Mouse (Mus musculus) heart, adult 18-20 months (tissue): Measurements from ENCODE around the gene Ak8. TPM values are rescaled to one million over a fixed set of nuclear protein-coding genes. Genes with fewer than 3 reads are reported as not detected.

Experiments
- DNase-seq, 2 experiments: peaks; one replicate each; pipeline ENCODE4 v3.0.0; 2021 to 2022; ENCODE audit warnings: mixed read lengths in 1 of 2
- long read RNA-seq, 2 experiments: library from polyadenylated mRNA; stranded (forward); transcript quantifications; one replicate each; pipeline ENCODE4 v2.0.0; 2021
- total RNA-seq, 2 experiments: library from RNA; stranded (reverse); gene quantifications; 2 replicates each; pipeline ENCODE4 v1.2.3; 2021

The Ak8 gene
- total RNA-seq = not detected
- long read RNA-seq, experiment 1 = 0 reads
- long read RNA-seq, experiment 2 = 0 reads

DNA sequence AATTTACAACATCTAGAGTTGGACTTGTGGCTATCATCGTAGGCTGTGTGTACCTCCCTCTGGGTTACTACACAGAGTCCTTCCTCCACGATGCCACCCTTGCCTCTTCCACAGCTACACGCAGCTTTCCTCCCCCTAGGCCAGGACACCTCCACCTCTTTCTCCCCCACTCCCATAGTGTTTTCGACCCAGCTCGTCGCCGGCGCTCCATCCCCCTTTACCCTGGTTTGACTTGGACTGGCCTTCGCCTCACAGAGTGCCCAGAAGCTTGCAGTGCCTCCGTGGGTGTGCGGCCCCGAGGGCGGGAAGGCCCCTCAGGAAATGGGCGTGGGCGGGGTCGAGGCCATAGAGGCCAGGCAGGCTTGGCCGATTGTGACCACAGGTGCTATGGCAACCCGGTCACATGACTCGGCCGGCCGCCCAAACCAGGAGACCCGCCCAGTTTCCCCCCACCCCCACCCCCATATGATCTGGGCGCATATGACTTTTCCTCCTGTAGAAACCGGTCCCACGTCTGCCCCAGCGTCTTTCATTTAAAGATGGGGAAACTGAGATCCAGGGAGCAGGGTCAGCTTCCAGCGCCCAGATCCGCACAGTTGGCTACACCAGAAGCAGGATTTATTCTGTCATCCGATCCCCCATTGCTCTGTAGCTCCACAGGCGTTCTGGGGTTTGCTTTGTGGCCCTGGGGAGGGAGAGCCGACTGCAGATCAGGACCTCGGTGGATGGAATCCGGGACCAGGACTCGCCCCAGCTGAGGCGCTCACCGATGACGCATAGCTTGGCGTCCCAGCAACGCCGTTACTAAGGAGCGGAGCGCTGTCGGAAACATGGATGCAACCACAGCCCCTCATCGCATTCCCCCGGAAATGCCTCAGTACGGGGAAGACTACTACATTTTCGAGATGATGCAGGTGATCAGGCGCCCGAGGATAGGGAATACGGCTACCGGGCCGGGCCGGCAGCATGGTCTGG, at the start of gene Ak8, which contains the start of gene Spaca9:
Ak8 (plus strand) TSS at position 804 of the 975 bp plus-strand sequence.
Spaca9 (minus strand) TSS at position 367 of the 975 bp plus-strand sequence.
- DNase-seq = peak; percentile 75 to 82

DNA sequence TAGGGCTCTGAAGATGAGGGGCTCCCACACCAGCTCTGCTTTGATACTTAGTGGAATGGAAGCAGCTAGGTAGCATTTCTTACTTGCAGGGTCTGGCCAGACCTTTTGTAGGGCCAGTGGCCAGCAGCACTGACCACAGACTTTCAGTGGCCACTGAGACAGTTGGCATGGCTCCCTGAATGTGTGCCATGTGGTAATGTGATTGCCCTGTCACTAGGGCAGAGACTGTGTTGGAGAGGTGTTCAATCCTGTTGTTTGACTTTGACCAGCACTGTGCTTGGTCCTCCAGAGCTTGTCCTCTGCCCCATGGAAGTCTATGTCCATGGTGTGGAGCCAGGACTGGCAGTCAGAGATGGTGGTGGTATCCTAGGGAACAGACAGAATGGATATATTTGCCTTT, 49.4 kb upstream of the Ak8 start:
- peak; percentile 14 to 17 for DNase-seq

DNA sequence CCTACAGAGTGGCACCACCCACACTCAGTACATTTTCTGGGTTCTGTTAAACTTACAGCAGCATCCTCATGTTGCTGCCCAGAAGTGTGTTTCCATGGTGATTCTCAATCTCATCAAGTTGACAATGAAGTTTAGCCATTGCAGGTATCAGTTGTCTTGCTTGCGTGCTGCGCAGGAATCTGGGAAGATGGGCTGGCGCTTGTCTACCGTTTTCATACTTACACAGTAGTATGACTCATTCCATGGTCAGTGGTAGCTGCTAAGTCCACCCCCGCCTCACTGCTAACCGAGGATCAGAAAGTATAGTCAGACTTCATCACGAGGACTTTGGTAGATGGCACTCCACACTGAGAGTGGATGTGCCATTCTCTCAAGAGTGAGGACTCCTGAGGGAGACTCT, 46.6 kb upstream of the Ak8 start:
- no peak for DNase-seq

DNA sequence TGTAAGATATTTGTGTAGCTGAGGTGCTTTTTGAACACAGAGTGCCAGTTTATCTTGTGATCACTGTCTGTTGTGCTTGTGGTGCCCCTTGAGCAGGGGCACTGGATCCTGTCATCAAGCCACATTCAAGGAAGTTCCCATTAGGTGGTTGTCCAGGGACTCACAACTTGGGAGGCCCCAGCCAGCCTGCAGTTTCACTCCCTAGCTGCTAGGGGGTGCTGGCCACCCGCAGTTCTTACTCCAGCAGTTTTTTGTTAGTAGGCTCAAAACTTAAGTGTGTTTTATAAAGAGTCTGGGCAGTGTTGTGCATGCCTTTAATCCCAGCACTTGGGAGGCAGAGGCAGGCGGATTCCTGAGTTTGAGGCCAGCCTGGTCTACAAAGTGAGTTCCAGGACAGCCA, 45.7 kb upstream of the Ak8 start:
- peak in 1 of 2 experiments; percentile 13 for DNase-seq

DNA sequence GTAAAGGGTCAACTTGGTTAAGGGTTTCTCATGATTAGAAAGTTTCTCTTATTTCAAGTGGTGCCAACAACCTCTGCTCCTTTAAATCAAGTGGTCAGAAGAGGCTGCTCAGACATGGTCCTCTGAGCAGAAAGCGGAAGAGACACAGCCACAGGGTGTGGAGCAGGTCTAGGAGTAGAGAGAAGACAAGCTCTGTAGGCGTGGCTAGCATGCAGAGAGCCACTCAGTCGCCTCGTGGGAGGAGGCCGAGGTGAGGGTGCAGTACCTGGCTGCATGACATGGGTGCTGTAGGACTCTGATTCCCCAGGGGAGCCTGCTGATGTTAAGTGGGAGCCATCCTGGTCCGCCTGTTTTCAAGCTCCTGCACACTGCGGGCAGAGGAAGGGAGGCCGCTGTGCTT, 43.7 kb upstream of the Ak8 start:
- no peak for DNase-seq

DNA sequence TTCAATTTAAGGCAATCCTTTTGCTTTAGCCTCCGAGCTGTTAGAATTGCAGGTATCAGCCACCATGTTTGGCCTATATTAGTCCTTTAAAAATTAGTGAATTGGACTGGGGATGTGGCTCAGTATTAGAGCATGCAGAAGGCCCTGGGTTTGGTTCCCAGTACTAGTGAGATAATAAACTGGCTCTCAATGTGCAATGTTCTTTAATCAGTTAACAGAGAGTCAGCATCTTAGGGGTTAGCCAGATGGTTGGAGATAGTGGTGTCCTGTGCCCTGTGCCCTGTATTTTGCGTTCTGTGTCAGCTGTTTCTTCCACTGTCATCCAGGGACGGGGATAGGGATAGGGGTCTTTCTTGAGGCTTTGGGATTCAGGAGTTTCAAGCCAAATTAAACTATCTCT, 37.1 kb upstream of the Ak8 start:
- DNase-seq = no peak

DNA sequence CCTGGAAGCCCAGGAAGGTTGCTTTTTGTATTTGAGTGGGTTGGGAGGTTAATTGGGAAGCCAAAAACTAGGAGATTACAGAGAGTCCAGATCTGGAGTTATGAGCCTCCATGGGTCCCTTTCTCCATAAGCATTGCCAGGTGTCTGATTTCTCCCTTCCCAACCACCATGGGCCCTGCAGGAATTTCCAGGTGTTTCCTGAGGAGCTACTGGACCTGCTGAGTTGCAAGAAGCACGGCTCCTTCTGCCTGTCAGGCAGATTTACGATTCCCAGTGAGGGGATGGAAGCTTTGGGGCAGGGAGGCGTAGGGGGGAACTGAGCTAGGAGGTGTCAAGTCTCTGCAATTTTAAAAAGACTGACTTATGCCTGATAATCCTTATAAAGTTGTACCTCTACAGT, 34.1 kb upstream of the Ak8 start:
- no peak for DNase-seq

DNA sequence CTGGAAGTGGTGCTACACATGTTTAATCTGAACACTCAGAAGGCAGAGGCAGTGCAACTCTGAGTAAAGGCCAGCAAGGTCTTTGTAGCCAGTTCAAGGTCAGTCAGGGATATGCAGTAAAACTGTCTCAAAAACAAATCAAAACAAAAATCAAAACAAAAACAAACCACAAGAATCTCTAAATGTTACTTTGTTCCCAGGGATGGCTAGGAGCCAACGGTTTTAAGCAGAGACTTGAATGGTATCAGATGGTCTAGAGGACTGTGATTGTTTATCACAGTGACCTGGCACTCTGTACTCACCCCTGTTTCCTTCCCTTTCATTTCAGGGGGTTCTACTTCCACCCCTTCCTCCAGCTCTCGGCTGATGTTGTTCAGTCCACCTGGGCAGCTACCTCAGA, 28.5 kb upstream of the Ak8 start:
- no peak for DNase-seq

DNA sequence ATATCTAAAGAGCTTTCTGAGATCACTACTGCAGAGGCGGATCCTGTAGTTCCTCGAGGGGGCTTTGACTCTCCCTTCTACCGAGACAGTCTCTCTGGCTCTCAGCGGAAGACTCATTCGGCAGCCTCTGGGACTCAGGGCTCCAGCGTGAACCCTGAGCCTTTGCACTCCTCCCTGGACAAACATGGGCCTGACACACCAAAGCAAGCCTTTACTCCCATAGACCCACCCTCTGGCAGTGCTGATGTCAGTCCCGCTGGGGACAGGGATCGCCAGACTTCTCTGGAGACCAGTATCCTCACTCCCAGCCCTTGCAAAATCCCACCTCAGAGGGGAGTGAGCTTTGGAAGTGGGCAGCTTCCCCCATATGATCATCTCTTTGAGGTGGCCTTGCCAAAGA, 24.0 kb upstream of the Ak8 start:
- no peak for DNase-seq

DNA sequence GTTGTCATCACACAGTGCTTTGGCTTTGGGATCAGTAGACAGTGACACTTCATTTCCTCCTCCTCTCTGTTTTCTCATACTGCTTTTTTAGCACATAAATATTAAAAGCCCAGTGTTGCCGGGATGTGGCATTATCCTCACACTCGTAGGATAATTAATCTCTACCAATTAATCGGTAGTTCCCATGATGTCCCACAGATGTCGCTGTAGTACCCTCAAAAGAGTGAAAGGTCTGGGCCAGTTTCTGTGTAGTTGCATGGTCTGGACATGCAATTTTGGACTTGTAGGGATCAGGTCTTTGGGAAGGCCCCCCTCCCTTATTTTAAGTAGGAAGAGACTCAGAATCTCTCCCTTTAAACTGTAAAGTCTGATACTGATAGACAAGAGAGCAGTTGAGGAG, 19.3 kb upstream of the Ak8 start:
- DNase-seq = peak in 1 of 2 experiments; percentile 59

DNA sequence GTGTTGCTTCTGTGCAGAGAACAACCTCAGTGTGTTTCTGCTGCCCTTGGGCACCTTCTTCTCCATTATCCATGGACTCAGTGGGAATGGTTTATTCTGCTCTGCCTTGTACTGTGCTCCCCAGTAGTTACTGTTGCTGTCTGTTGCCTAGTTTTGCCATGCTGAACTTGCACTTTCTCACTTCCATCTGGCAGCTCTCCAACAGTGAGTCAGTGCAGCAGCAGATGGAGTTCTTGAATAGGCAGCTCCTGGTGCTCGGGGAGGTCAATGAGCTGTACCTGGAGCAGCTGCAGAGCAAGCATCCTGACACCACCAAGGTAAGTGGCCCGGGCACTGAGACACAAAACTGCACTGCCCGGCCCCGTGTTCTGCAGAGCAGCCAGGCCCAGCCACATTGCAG, 18.2 kb upstream of the Ak8 start:
- peak; percentile 44 to 60 for DNase-seq

DNA sequence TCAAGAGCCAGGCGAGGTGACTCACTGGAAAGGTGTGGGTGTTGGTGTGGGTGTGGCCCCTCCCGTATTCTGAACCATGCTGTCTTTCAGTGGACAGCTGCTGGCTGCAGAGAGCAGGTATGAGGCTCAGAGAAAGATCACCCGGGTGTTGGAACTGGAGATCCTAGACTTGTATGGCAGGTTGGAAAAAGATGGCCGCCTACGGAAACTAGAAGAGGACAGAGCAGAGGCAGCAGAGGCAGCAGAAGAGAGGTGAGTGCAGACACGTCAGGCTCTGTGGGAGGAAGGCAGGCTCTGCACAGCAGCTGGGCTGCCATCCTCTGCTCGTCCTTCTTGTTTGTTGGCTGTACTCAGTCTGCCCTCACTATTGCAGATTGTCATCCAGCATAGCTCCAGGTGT, 14.1 kb upstream of the Ak8 start:
- no peak for DNase-seq

DNA sequence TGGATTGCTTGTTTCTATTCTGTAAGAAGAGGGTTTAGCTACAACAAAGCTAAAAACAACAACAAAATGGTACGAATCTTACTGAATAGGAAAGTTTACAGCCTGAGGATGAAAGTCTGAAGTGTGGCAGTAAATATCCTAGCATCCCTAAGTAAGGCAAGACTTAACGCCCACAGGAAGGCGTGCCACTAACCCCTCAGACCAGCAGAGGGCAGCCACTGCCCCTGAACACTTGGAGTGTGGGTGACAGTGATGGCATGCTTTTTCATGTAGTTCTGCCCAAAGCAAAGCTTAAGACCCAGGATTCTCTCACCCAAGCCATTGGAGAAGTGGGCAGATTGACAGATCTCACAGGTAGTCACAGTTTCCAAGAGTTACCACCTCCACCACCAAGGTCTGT, 11.5 kb upstream of the Ak8 start:
- no peak for DNase-seq

DNA sequence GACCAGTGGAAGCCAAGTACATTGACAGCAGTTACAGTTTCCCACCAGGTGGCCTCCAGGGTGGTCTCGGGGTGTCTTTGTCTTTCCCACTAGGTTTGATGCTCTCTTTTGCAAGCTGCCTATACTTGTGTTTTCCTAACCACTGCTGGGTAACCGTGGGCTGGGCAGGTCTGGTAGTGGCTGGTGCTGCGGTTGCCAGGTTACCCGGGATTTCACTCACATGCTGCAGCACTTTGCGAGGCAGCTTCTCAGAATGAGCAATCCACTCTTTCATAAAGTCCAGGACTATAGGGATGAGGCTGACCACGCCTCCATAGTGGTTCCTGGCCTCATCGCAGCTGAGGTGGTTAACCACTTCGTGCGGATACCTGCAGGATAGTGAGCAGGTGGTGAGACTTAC, 7.3 kb upstream of the Ak8 start:
- DNase-seq = no peak

DNA sequence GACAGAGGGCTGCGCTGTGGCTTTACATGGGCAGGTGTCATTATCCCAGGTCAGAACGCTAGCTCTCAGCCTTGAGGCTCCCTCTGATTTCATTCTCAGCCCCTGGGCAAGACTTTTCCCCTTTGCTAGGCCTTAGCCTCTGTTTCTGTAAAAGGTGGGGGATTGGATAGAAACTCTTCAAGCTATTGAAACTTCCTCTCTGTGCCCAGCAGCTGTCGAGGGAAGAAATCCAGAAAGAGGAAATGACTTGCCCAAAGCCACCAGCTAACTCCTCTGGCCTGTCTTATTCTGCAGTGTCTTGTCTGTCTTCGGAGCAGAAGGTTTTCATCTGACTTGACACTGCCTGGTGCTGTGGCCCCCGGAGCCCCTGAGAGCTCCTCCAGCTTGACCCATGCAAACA, 1.4 kb upstream of the Ak8 start:
- DNase-seq = peak in 1 of 2 experiments; percentile 29

DNA sequence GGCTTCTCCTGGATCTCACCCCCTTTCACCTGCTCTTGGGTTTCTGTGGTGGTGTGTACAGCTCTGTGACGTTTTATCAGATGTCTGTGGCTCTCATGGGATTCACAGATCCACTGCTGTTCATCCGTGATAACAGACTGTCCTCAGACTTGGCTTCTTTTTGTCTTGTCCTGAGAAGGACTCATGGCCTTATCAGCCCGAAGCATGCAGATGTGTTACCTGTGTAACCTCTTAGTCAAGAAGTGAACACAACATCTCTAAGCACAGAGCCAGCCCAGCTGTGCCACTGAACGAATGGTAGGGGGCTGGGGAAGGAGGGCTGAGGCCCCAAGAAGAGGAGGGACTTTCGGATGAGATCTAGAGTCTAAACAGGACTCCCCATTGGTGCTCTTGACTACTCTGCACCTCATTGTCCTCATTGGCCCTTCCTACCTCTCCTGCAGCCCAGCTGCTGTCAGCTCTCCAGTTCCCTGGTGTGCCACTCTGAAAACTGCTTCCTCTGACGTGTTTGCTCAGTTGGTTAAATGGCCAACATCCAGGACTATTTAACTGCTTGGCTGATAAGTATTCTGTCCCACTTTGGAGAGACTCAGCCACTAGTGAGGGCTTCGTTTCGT, 1.8 kb downstream of the Ak8 start:
- DNase-seq = no peak

DNA sequence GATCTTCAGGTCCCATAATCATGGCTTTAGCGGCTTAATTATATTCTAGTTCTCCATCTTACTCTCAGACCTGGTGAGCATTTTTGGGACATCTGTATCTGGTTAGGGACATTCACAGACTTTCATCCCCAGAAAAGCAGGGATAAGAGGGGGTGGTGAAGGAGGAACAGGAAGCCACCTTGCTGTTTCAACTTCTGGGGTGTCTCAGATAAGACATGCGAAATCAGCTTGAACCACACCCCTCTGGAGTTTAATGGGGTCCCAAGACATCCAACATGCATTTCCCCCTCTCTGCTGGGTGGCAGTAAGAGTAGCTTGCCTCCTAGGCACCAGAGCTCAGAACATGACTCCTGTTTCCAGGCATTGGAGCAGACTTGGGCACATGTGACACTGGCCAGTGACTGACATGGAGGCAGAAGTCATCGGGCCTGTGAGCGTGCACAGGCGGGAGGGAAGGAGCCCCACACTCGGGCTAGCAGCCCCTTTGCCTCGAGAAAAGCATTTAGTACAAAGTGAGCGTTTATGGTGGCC, 6.2 kb downstream of the Ak8 start:
- DNase-seq = no peak

DNA sequence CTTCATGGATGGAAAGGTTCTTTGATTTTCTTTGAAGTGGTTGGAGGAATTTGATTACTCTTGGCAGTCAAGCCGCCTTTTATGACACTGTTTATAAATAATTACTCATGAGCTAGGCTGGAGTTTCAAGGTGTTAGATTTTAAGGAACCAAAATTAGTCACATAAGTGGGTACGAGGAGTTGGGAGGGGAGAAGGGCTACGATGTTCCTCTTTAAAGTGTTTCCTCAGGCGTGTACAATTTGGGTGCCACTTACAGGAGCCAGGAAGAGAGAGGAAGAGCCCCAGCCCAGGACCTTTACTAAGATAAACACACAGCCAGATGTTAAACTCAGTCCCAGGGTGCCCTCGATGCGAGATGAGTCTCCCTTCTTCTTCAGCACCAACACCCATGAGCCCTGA, 6.8 kb downstream of the Ak8 start:
- DNase-seq = no peak

DNA sequence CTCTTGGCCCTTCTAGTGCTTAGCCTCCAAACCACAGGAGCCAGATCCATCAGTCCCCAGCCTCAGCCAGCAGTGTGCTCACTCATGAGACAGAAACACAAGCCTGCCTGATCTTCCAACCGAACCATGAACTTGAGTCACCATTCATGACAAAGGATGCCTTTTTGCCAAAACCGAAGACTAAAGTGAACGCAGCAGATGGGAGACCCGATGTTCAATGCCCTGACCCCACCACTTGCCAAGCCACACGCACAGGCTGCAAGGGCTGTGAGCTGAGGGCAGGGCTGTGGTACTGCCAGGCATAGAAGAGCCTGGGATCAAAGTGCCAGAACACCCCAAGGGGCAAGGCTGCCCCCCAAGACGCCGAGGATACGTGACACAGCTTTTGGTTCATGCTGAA, 13.1 kb downstream of the Ak8 start:
- no peak for DNase-seq

DNA sequence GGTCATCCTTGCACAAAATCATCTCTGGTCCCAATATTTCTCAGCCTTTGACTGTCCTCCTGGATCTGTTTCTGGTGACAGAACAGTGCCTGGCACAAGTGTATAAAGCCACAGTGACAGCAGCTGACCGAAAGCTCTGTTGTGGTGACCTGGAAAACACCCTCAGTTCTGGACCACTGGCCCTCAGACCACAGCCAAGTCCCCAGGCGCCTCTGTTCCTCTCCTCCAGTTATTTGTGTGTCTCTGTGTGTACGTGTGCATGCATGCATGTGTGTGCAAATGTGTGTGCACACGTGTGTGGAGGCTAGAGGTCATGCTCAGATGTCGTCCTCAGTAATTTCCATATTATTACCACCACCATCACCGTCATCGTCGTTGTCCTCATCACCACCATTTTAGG, 22.5 kb downstream of the Ak8 start:
- no peak for DNase-seq

DNA sequence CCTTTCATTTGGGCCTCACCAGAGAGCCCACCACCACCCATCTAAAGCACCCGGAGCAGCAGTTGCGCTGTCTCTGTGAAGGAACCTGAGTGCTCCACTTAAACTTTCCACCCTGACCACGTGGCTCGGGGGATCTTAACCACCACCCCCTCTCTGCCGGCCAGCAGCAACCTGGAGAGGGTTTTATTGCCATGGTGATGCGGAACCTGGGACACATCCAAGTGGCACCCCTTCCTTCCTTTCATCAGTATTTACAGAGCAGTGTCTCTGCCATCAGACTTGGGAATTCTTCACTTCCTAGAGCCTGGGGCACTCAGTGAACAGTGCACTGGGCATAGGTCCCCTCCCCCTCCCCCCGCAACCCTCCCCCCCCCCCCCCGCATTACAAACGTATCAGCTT, 23.9 kb downstream of the Ak8 start:
- no peak for DNase-seq

DNA sequence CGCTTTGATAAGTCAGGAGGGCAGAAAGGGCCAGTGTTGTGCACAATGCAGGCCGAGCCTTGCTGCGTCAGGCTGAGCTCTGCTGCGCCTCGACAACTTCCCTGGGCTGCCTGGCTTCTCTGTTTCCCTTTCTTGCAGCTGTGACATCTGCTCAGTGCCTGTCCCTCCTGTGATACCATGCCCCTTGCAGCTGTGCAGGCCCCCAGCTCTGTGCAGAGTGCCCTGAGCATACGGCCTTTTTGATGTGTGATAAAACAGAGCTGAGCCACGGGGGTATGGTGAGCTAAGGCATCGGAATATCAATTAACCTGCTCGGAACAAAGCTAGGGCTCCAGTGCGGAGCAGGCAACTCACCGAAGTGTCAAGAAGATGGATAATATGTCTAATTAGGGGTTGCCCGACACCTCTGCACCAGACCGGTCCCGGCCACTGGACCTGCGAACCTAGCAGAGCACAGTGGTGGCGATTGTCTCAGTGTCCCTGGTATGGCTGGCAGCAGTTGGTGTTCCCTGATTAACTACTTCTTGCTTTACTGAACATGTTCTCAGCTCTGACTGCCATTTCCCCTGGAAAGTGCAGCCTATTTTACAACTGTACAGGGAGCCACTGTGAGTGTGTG, 27.9 kb downstream of the Ak8 start:
- DNase-seq = no peak

DNA sequence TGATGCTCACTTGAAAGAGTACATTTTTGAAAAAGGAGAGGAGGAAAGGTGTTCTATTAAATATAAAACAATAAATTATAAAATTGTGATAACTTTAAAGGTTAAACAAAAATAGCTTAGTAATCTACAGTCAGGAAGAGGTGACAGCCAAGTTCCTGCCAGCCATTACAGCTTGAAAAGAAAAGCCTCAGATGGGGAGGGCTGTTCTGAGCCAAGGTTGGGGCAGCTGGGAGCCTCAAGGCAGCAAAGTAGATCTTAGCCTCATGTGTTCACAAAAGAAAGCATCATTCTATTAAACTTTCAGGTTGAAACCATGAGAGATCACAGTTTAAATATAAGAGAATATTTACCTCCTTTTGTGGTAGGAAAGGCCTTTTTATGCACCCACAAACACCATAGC, 30.7 kb downstream of the Ak8 start:
- no peak for DNase-seq
